Mouse (Mus musculus): ENCODE measurements around the gene B4galt7.
A peak's percentile ranks its signal among the peaks of the same experiment; 100 is the strongest.
"Not testable (repeated sequence)": the region's sequence is repeated elsewhere in the genome, so short reads cannot be mapped to it uniquely, and the experiment has no call there.

Gene B4galt7

DNA sequence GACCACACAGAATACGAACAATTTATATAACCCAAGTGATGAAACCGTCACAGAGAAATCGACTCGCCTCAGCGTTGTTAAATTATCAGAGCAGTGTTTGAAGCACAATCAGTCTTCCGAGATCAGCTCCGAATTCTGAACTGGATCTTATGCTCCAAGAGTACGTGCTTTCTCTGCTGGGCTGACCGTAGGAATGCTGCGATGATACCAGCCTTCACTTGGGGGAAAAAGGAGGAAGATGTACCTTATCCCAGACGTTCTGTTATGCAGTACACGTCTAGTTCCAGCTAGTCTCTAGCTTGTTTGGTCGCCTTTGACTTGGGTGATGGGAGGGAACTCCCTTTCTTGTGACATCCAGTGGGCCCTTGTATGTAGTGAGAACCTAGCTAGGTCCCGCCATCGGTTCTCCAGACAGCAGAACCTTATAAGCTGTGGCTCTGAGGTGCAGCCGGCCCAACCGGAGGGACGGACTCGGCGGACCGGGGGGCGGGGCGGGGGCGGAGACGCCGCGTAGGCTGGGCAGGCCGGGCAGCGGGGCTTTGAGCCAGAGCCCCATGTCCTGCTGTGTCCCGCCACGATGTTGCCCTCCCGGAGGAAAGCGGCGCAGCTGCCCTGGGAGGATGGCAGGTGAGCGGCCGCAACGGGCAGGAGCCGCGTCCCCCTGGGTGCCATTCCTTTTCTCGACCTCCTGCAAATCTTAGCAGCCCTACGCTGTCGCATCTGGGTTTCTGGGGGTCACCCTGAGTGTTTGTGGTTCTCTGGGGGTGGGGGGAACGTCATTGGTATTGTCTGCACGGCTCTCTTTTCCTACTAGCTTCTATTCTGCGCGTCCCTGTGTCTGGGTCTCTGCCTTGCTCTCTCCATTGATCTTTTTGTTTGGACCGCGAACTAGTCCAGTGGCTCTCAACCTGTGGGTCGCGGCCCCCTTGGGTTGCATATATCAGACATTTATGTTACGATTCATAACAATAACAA lies at the start of gene B4galt7:
B4galt7 (plus strand) TSS at position 331 of the 975 bp plus-strand sequence.
- peak; percentile 78 to 80 for DNase-seq (ENCODE audit: low spot score in 2 of 2)

GRCm38 (mm10) chr13:55555921-55556320 lies 43.8 kb upstream of the B4galt7 start:
- no peak for DNase-seq (ENCODE audit: low spot score in 2 of 2)

GRCm38 (mm10) chr13:55557499-55557898 lies 42.2 kb upstream of the B4galt7 start:
- no peak for DNase-seq (ENCODE audit: low spot score in 2 of 2)

- no peak for DNase-seq (ENCODE audit: low spot score in 2 of 2)
Measured at GRCm38 (mm10) chr13:55563266-55563879, 36.3 kb upstream of the B4galt7 start.

DNA sequence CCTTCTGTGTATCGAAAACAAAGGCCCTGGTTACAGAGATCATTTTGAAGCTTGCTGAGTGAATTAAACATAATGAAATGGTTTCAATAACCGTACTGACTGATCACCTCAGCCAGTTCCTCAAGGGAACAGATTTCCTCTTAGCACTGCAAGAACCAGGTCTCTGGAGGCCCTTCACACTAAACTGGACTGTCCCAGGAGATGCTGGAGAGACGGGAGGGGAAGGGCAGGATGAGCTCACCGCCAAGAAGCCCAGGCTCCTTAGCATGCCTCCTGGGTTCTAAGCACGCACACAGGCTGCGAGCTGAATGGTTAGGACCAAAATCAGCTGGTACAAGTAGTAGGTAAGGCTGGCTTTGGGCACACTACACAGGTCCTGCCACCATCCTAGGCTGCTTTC lies 32.7 kb upstream of the B4galt7 start:
- DNase-seq (ENCODE audit: low spot score in 2 of 2) = no peak

GRCm38 (mm10) chr13:55567949-55568348 lies 31.7 kb upstream of the B4galt7 start:
- no peak for DNase-seq (ENCODE audit: low spot score in 2 of 2)

- not testable (repeated sequence) for DNase-seq (ENCODE audit: low spot score in 2 of 2)
Measured at GRCm38 (mm10) chr13:55568524-55568923, 31.2 kb upstream of the B4galt7 start.

GRCm38 (mm10) chr13:55569726-55570285 lies 29.9 kb upstream of the B4galt7 start:
- no peak for DNase-seq (ENCODE audit: low spot score in 2 of 2)

GRCm38 (mm10) chr13:55570286-55570973 lies 29.3 kb upstream of the B4galt7 start:
- no peak for DNase-seq (ENCODE audit: low spot score in 2 of 2)

GRCm38 (mm10) chr13:55571027-55571751 lies 28.5 kb upstream of the B4galt7 start, which contains the start of gene Fam193b:
Gene Fam193b (minus strand): TSS chr13:55571120.
- DNase-seq (ENCODE audit: low spot score in 2 of 2) = peak; percentile 89 to 90

DNA sequence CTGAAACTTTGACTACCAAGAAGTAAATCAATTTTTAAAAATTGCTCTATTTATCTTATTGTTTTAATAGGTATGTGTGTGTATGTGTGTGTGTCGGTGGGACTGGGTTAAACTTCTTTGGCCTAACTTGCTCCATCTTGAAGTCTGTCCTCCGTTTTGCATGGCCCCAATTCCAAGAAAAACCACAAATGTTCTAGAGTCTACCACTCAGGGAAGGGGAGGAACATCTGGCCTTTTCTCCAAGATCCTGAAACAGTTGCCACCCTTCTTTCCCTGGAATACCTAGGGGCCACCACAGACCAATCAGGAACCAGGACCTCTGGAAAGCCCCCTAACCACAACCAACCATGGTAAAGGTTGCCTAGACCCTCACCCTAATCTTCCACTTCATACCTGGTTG lies 27.7 kb upstream of the B4galt7 start:
- DNase-seq (ENCODE audit: low spot score in 2 of 2) = no peak

- no peak for DNase-seq (ENCODE audit: low spot score in 2 of 2)
Measured at GRCm38 (mm10) chr13:55573432-55573831, 26.3 kb upstream of the B4galt7 start, which contains the start of gene Tmed9. Gene Tmed9 (plus strand): TSS chr13:55573732.

DNA sequence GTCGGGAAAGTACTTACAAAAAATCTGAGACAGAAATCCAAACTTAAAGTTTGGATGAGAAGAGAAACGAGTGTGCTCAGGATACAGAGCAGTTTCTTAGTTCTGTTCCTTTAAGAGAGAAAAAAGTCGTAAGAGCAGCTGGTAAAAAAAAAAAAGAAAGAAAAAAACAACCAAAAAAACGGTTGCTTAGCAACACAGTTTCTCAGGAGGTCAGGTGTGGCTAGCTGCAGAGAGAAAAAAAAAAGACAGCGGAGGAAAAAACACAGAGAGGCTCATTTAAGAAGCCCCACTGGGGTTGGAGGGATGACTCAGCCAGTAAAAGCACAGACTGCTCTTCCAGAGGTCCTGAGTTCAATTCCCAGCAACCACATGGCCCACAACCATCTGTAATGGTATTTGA lies 25.4 kb upstream of the B4galt7 start:
- DNase-seq (ENCODE audit: low spot score in 2 of 2) = no peak

DNA sequence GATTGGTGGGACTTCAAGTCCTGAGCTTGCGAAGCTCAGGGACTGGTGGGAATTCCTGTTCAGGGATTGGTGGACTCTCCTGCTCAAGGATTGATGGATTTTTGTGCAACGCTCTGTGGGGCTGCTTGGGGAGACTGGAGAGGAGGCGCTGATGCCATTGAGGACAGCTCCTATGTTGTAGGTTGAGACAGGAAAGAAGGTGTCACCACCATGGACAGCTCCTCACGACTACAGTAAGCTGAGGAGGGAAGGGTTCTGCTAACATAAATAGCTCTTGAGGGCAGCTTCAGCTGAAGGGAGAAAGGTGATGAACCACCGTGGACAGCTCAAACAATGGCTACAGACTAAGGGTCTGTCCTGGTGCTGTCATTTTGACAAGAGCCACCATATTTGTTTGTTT lies 23.8 kb upstream of the B4galt7 start:
- no peak for DNase-seq (ENCODE audit: low spot score in 2 of 2)

DNA sequence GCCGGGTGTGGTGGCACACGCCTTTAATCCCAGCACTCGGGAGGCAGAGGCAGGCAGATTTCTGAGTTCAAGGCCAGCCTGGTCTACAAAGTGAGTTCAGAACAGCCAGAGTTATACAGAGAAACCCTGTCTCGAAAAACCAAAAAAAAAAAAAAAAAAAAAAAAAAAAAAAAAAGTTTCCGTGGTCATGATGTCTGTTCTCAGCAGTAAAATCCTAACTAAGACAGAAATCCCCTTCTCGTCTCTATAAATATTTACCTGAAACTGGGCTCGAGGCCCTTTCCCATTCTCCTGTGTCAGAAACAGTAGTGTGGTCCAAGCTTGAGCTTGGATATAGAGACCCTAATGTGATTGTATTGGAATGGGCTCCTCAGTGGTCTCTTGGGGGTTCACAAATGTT lies 22.8 kb upstream of the B4galt7 start:
- not testable (repeated sequence) for DNase-seq (ENCODE audit: low spot score in 2 of 2)

DNA sequence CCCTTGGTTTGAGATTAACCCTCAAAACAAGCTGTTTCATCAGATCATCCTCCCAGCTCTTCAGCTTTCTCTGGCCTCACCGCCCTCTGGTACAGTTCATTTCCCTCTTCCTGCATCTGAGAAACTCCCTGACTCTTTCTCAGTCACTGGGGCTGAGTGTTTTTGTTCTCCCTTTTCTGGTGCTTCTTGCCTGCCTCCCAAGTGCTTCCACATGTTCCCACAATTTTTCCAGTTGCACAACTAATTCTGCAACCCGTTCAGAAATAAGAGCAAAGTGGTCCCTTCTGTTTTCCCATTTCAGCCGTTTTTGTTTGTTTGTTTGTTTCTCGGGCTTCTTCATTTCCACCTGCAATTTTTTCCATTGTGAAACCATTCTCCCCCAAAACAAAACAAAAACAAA lies 21.6 kb upstream of the B4galt7 start:
- DNase-seq (ENCODE audit: low spot score in 2 of 2) = no peak

GRCm38 (mm10) chr13:55591961-55592490 lies 7.7 kb upstream of the B4galt7 start:
- no peak for DNase-seq (ENCODE audit: low spot score in 2 of 2)

GRCm38 (mm10) chr13:55592512-55593253 lies 7.0 kb upstream of the B4galt7 start:
- peak; percentile 96 to 97 for DNase-seq (ENCODE audit: low spot score in 2 of 2)

- DNase-seq (ENCODE audit: low spot score in 2 of 2) = no peak
Measured at GRCm38 (mm10) chr13:55593254-55593747, 6.4 kb upstream of the B4galt7 start.

DNA sequence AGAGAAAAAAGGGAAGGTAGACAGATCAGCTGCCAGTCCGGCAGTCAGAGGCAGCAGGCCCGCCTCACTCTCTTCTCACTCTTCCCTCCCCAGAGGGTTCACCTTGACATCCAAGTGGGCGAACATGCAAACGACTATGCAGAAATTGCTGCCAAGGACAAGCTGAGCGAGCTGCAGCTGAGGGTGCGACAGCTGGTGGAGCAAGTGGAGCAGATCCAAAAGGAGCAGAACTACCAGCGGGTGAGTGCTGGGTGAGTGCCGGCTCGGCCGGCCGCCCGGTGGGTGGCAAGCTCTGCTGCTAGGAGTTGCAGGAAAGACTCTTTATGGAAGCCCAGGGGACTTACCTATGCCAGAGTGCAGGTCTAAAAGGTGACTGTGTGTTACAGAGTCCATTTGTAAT lies 4.3 kb upstream of the B4galt7 start:
- peak; percentile 72 to 85 for DNase-seq (ENCODE audit: low spot score in 2 of 2)
